Mouse (Mus musculus) leukemia stem cell, adult 10-12 weeks (primary cell): ENCODE data around the gene Zfp26. TPM values are rescaled to one million over a fixed set of nuclear protein-coding genes. Genes with fewer than 3 reads are reported as not detected.

Experiments
- polyA plus RNA-seq: library from polyadenylated mRNA; stranded (reverse); fragments of >175 nt; gene quantifications from 2 replicates; pipeline ENCODE4 v1.2.3, GENCODE M21; 2012; ENCODE audit warnings: low replicate concordance

Zfp26 gene
- 0.08 and 0.38 TPM in 2 replicates for polyA plus RNA-seq

GRCm38 (mm10) chr9:20459377-20460317 lies at the start of gene Zfp26:
TSS of gene Zfp26 (minus strand) at chr9:20460162.

GRCm38 (mm10) chr9:20492527-20493233 lies 32.7 kb upstream of the Zfp26 start, which contains the start of gene Zfp426:
TSS of gene Zfp426 (minus strand) at chr9:20492746.

GRCm38 (mm10) chr9:20384532-20385342 lies 75.2 kb downstream of the Zfp26 start, which contains the start of gene Zfp560:
TSS of gene Zfp560 (minus strand) at chr9:20385177.

Other genes starting within 250 kb of the Zfp26 start
- not detected in 2 replicates for gene Olfr871, start 248.0 kb downstream of the Zfp26 start, polyA plus RNA-seq
- not detected in 2 replicates for gene Olfr872, start 223.0 kb downstream of the Zfp26 start, polyA plus RNA-seq
- not detected in 2 replicates for gene Olfr39, start 177.8 kb downstream of the Zfp26 start, polyA plus RNA-seq
- gene Olfr873, start 161.6 kb downstream of the Zfp26 start, polyA plus RNA-seq: 0.03 TPM in 1 of 2 replicates, not detected in the other
- gene Olfr18, start 124.1 kb downstream of the Zfp26 start, polyA plus RNA-seq: not detected in 2 replicates
- gene Zfp560, start 75.0 kb downstream of the Zfp26 start, polyA plus RNA-seq: 0.24 and 0.43 TPM in 2 replicates
- 2.6 and 3.1 TPM in 2 replicates for gene Zfp426, start 32.6 kb upstream of the Zfp26 start, polyA plus RNA-seq
- 0.42 and 1.4 TPM in 2 replicates for gene Zfp266, start 61.3 kb upstream of the Zfp26 start, polyA plus RNA-seq
- gene Zfp846, start 121.1 kb upstream of the Zfp26 start, polyA plus RNA-seq: 4.7 and 16.6 TPM in 2 replicates
- gene Ubl5, start 182.7 kb upstream of the Zfp26 start, polyA plus RNA-seq: 1.8 and 4.6 TPM in 2 replicates
- 7.7 and 22.6 TPM in 2 replicates for gene Fbxl12, start 184.6 kb upstream of the Zfp26 start, polyA plus RNA-seq
- 15.2 and 16.6 TPM in 2 replicates for gene Pin1, start 191.9 kb upstream of the Zfp26 start, polyA plus RNA-seq